Mouse (Mus musculus) heart, postnatal 0 days (tissue): ENCODE measurements around the gene Ngef.

Source experiments
- CTCF ChIP-seq: IDR thresholded peaks from 2 replicates; pipeline ENCODE4 v1.5.1; 2016; ENCODE audit warnings: antibody characterized with exemption, control low read depth, low read depth
- EP300 ChIP-seq: IDR thresholded peaks from 2 replicates; pipeline ENCODE4 v1.6.1; 2016; ENCODE audit warnings: antibody characterized with exemption, low read depth

DNA sequence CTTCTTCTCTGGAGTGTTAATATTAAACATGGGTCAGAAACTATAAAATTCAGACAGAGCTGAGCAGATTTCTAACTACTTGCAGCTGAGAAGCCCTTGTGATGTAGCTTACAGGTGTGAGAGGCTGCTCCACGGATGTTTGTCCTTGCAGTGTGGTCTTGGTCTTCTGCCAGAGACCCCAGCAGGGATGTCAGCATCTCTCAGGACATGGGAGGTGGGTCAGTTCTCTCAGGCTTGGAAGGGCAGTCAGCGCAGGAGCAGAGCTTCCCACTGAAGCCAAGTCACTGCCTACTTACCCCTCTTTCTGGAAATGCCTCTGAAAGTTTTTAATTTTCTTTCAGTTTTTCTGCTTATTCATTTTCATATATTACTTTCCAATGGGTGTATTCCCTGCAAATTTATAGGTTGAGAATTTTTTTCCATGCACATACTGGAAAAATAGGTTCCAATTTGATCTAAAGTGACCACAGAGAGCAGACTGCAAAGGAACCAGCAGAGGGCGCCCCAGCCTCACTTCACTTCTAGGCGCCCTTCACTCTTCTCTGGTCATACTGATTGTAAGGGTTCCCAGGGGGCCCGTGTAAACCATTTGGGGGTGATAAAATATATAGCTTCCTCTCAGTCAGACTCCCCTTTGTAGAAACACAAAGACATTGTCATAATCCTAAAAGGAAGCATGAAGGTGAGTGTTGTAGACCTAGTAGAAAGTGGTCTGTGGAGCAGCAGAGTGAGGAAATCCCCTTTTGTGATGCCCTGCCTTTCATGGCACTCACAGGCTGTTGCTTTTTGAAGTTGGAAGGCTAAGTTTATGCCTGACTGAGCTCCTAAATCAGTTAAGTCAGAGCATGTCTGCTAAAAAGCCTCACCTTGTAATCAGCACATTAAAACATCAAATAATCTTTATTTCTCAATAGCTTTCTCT lies 126.2 kb downstream of the Ngef start:
- peak; percentile 70 for TF ChIP-seq CTCF
- TF ChIP-seq EP300: no peak
